Mouse (Mus musculus) kidney, postnatal 0 days (tissue): ENCODE measurements around the gene Rxfp4. TPM values are rescaled to one million over a fixed set of nuclear protein-coding genes. Genes with fewer than 3 reads are reported as not detected.
A peak's percentile ranks its signal among the peaks of the same experiment; 100 is the strongest.

Experiments used
- ATAC-seq: fragments of 200-750 bp; cut with Nextera tagmentation; replicated peaks from 2 replicates; pipeline ENCODE4 v1.8.0; 2017; ENCODE audit warnings: low read depth, moderate number of reproducible peaks, moderate TSS enrichment, moderate library complexity; ENCODE audit not compliant: low FRiP score
- DNase-seq: peaks from one replicate; pipeline ENCODE4 v3.0.0-alpha.2; 2016; ENCODE audit warnings: low spot score
- H3K27ac ChIP-seq: fragments of 300-500 bp; sonication (generic); 2 replicates; pipeline ENCODE4 v1.5.1; 2014; ENCODE audit warnings: mild to moderate bottlenecking
- H3K27me3 ChIP-seq: fragments of 300-500 bp; sonication (generic); 2 replicates; pipeline ENCODE4 v1.6.1; 2014; ENCODE audit warnings: low read length, mixed read lengths; ENCODE audit not compliant: insufficient read depth
- H3K36me3 ChIP-seq: fragments of 300-500 bp; sonication (generic); 2 replicates; pipeline ENCODE4 v1.6.1; 2014; ENCODE audit warnings: low read length, mixed read lengths; ENCODE audit not compliant: insufficient read depth
- H3K4me1 ChIP-seq: fragments of 300-500 bp; sonication (generic); replicated peaks from 2 replicates; pipeline ENCODE4 v1.6.1; 2014; ENCODE audit warnings: antibody characterized with exemption, low read length, mixed read lengths; ENCODE audit not compliant: insufficient read depth
- H3K4me2 ChIP-seq: fragments of 300-500 bp; sonication (generic); 2 replicates; pipeline ENCODE4 v1.6.1; 2014; ENCODE audit warnings: mild to moderate bottlenecking, low read length, moderate library complexity, mixed read lengths
- H3K4me3 ChIP-seq: fragments of 300-500 bp; sonication (generic); replicated peaks from 2 replicates; pipeline ENCODE4 v1.5.1; 2014; ENCODE audit warnings: low read depth, low read length
- H3K9ac ChIP-seq: fragments of 300-500 bp; sonication (generic); 2 replicates; pipeline ENCODE4 v1.6.1; 2014; ENCODE audit warnings: low read depth, low read length
- H3K9me3 ChIP-seq: fragments of 300-500 bp; sonication (generic); replicated peaks from 2 replicates; pipeline ENCODE4 v1.6.1; 2016; ENCODE audit warnings: low read length, inconsistent platforms, mixed read lengths
- CTCF ChIP-seq: IDR thresholded peaks from 2 replicates; pipeline ENCODE4 v1.5.1; 2016; ENCODE audit warnings: antibody characterized with exemption, low read depth, mild to moderate bottlenecking, moderate library complexity
- WGBS: fragments of 180-500 bp; shearing (Covaris S2); extraction: QIAGEN DNeasy Blood & Tissue Kit; methylation state at CpG from one replicate; pipeline ENCODE4 v1.1.7; 2014; 5-methylcytosine and 5-hydroxymethylcytosine counted together
- polyA plus RNA-seq: library from polyadenylated mRNA; unstranded; fragments of >200 nt; fragmentation: Nextera tagmentation; extraction: Ambion mirVana; gene quantifications from 2 replicates; pipeline ENCODE4 v1.2.1, GENCODE M21; 2015

Gene Rxfp4
- polyA plus RNA-seq, 1 experiment from 2014 or later, result not detected

- 37% methylated on average over 4 of the region's 4 CpGs for whole genome bisulfite sequencing
- Histone ChIP-seq H3K27ac (0 out of 2 replicates have a peak overlapping the region, but pooled peaks have one; percentile 21), H3K36me3 (peaks cover 24% of the 10 kb centered on the region), H3K9ac (no peak overlapping the region), H3K4me3 (no peak overlapping the region), H3K9me3 (no peaks in the 10 kb centered on the region), H3K27me3 (no peaks in the 10 kb centered on the region), H3K4me2 (no peak overlapping the region), H3K4me1 (peaks cover 38% of the 10 kb centered on the region)
- no peak for TF ChIP-seq CTCF
- DNase-seq (no peak), ATAC-seq (no peak)
These were observed 25.8 kb downstream of the Rxfp4 start for GRCm38 (mm10) chr3:88627114-88627513.

GRCm38 (mm10) chr3:88626316-88626715, 26.6 kb downstream of the Rxfp4 start:
- H3K4me2 ChIP-seq, result no peak overlapping the region
- H3K36me3 ChIP-seq, result peaks cover 16% of the 10 kb centered on the region
- no peak overlapping the region for H3K4me3 ChIP-seq
- no peak for TF ChIP-seq CTCF
- H3K27me3 ChIP-seq, result no peaks in the 10 kb centered on the region
- peaks cover 38% of the 10 kb centered on the region for H3K4me1 ChIP-seq
- 50% methylated on average over 7 of the region's 7 CpGs for WGBS
- DNase-seq (no peak), ATAC-seq (no peak)
- H3K9me3 ChIP-seq, result no peaks in the 10 kb centered on the region
- no peak overlapping the region for H3K9ac ChIP-seq
- H3K27ac ChIP-seq, result 0 out of 2 replicates have a peak overlapping the region, but pooled peaks have one; percentile 21

GRCm38 (mm10) chr3:88625531-88625930, 27.4 kb downstream of the Rxfp4 start:
- Histone ChIP-seq H3K27ac (no peak overlapping the region), H3K27me3 (no peaks in the 10 kb centered on the region), H3K36me3 (peaks cover 16% of the 10 kb centered on the region), H3K9ac (no peak overlapping the region), H3K4me1 (peaks cover 39% of the 10 kb centered on the region), H3K4me2 (no peak overlapping the region), H3K4me3 (no peak overlapping the region), H3K9me3 (no peaks in the 10 kb centered on the region)
- WGBS, result 77% methylated on average over 7 of the region's 7 CpGs
- no peak for ATAC-seq
- no peak for DNase-seq
- no peak for TF ChIP-seq CTCF

- H3K4me1 ChIP-seq, result peaks cover 45% of the 10 kb centered on the region
- WGBS, result 20% methylated on average over 2 of the region's 2 CpGs
- H3K4me3 ChIP-seq, result no peak overlapping the region
These were observed 28.0 kb downstream of the Rxfp4 start for GRCm38 (mm10) chr3:88624951-88625350.

GRCm38 (mm10) chr3:88624324-88624723, 28.6 kb downstream of the Rxfp4 start:
- WGBS, result 12% methylated on average over 4 of the region's 4 CpGs
- H3K9ac ChIP-seq, result peak overlapping the region; percentile 86; the same call in 1 of the 2 replicates
- ATAC-seq (no peak), DNase-seq (no peak)
- H3K27me3 ChIP-seq, result no peaks in the 10 kb centered on the region
- no peak for TF ChIP-seq CTCF
- peaks cover 46% of the 10 kb centered on the region for H3K4me1 ChIP-seq
- H3K4me2 ChIP-seq, result peak overlapping the region; percentile 69
- peak overlapping the region; percentile 98 for H3K27ac ChIP-seq
- H3K9me3 ChIP-seq, result no peaks in the 10 kb centered on the region
- H3K36me3 ChIP-seq, result 0 out of 2 replicates have a peak, but pooled peaks cover 4% of the 10 kb centered on the region
- peak overlapping the region; percentile 72; the same call in 1 of the 2 replicates for H3K4me3 ChIP-seq

More at GRCm38 (mm10) chr3:88624951-88625350, 28.0 kb downstream of the Rxfp4 start:
- no peak for TF ChIP-seq CTCF
- DNase-seq (no peak), ATAC-seq (no peak)
- peaks cover 11% of the 10 kb centered on the region for H3K36me3 ChIP-seq
- H3K4me2 ChIP-seq, result peak overlapping the region; percentile 69
- peak overlapping the region; percentile 98 for H3K27ac ChIP-seq
- peak overlapping the region; percentile 86; the same call in 1 of the 2 replicates for H3K9ac ChIP-seq
- H3K9me3 ChIP-seq, result no peaks in the 10 kb centered on the region
- H3K27me3 ChIP-seq, result no peaks in the 10 kb centered on the region

- peak overlapping the region; percentile 98 for H3K27ac ChIP-seq
- no peak for ATAC-seq
- H3K4me2 ChIP-seq, result peak overlapping the region; percentile 69
- no peaks in the 10 kb centered on the region for H3K9me3 ChIP-seq
- TF ChIP-seq CTCF, result no peak
- no peaks in the 10 kb centered on the region for H3K27me3 ChIP-seq
- H3K4me1 ChIP-seq, result peaks cover 41% of the 10 kb centered on the region
- H3K36me3 ChIP-seq, result no peaks in the 10 kb centered on the region
- peak overlapping the region; percentile 86 for H3K9ac ChIP-seq
- peak overlapping the region; percentile 72 for H3K4me3 ChIP-seq
- DNase-seq, result peak; percentile 72
- WGBS, result 4% methylated on average over 15 of the region's 15 CpGs
These were observed 29.4 kb downstream of the Rxfp4 start for GRCm38 (mm10) chr3:88623346-88624135.
